Mouse (Mus musculus) megakaryocyte, embryonic 14.5 days (primary cell): ENCODE data around the gene Psph. TPM values are rescaled to one million over a fixed set of nuclear protein-coding genes. Genes with fewer than 3 reads are reported as not detected.
"Not testable (repeated sequence)": the region's sequence is repeated elsewhere in the genome, so short reads cannot be mapped to it uniquely, and the experiment has no call there.

ENCODE experiments used
- H3K27me3 ChIP-seq: replicated peaks from 2 replicates; pipeline ENCODE3; 2012; ENCODE audit warnings: inconsistent platforms
- H3K36me3 ChIP-seq: replicated peaks from 2 replicates; pipeline ENCODE3; 2012; ENCODE audit warnings: low read length, inconsistent platforms, mixed read lengths
- H3K4me1 ChIP-seq: 2 replicates; pipeline ENCODE4 v1.6.1; 2012; ENCODE audit warnings: inconsistent platforms
- H3K4me3 ChIP-seq: replicated peaks from 2 replicates; pipeline ENCODE3; 2012; ENCODE audit warnings: moderate library complexity, mild to moderate bottlenecking, inconsistent platforms
- H3K9me3 ChIP-seq: 2 replicates; pipeline ENCODE4 v1.6.1; 2012; ENCODE audit warnings: inconsistent platforms
- FLI1 ChIP-seq: IDR thresholded peaks from 2 replicates; pipeline ENCODE4 v1.6.1; 2012; ENCODE audit warnings: low read length, inconsistent platforms, mixed read lengths
- GATA1 ChIP-seq: IDR thresholded peaks from 3 replicates; pipeline ENCODE4 v1.6.1; 2012; ENCODE audit warnings: mixed read lengths, low read length, inconsistent platforms, borderline replicate concordance
- polyA plus RNA-seq: library from polyadenylated mRNA; stranded (reverse); fragments of >175 nt; gene quantifications from 2 replicates; pipeline ENCODE4 v1.2.3, GENCODE M21; 2012; ENCODE audit warnings: low replicate concordance; ENCODE audit not compliant: insufficient read depth

Gene Psph
- polyA plus RNA-seq, 1 experiment = 22.7 TPM

GRCm38 (mm10) chr5:129778348-129778995 lies 8.8 kb downstream of the Psph start:
- Histone ChIP-seq H3K9me3 (no peaks in the 10 kb centered on the region), H3K27me3 (no peaks in the 10 kb centered on the region), H3K36me3 (peaks cover 20% of the 10 kb centered on the region), H3K4me3 (peak overlapping the region; percentile 94), H3K4me1 (peaks cover 41% of the 10 kb centered on the region)
- no peak for TF ChIP-seq FLI1
- TF ChIP-seq GATA1 = no peak

GRCm38 (mm10) chr5:129774661-129775060 lies 12.6 kb downstream of the Psph start:
- peaks cover 34% of the 10 kb centered on the region for H3K4me1 ChIP-seq
- peaks cover 49% of the 10 kb centered on the region for H3K36me3 ChIP-seq
- no peak overlapping the region for H3K4me3 ChIP-seq
- H3K9me3 ChIP-seq = no peaks in the 10 kb centered on the region
- TF ChIP-seq FLI1 (no peak), GATA1 (no peak)
- H3K27me3 ChIP-seq = no peaks in the 10 kb centered on the region

- H3K36me3 ChIP-seq = peaks cover 59% of the 10 kb centered on the region
- H3K27me3 ChIP-seq, H3K4me3 ChIP-seq, H3K9me3 ChIP-seq: not testable (repeated sequence)
- peaks cover 21% of the 10 kb centered on the region for H3K4me1 ChIP-seq
These were observed 13.9 kb downstream of the Psph start for GRCm38 (mm10) chr5:129773330-129773729.

GRCm38 (mm10) chr5:129772433-129772832 lies 14.8 kb downstream of the Psph start:
- Histone ChIP-seq H3K27me3 (no peaks in the 10 kb centered on the region), H3K4me1 (peaks cover 18% of the 10 kb centered on the region), H3K4me3 (no peak overlapping the region), H3K36me3 (peaks cover 68% of the 10 kb centered on the region), H3K9me3 (no peaks in the 10 kb centered on the region)
- no peak for TF ChIP-seq GATA1
- TF ChIP-seq FLI1 = no peak

- Histone ChIP-seq H3K9me3 (no peaks in the 10 kb centered on the region), H3K4me3 (no peak overlapping the region), H3K4me1 (peaks cover 7% of the 10 kb centered on the region), H3K36me3 (peaks cover 67% of the 10 kb centered on the region), H3K27me3 (no peaks in the 10 kb centered on the region)
- TF ChIP-seq FLI1 (no peak), GATA1 (no peak)
These were observed 16.6 kb downstream of the Psph start for GRCm38 (mm10) chr5:129770443-129771355.

- peaks cover 25% of the 10 kb centered on the region for H3K36me3 ChIP-seq
- H3K9me3 ChIP-seq = no peaks in the 10 kb centered on the region
- H3K27me3 ChIP-seq = no peaks in the 10 kb centered on the region
- H3K4me3 ChIP-seq = no peak overlapping the region
- H3K4me1 ChIP-seq = no peaks in the 10 kb centered on the region
- TF ChIP-seq FLI1 (no peak), GATA1 (no peak)
These were observed 25.2 kb downstream of the Psph start for GRCm38 (mm10) chr5:129761865-129762540.

GRCm38 (mm10) chr5:129759929-129760480 lies 27.2 kb downstream of the Psph start:
- no peaks in the 10 kb centered on the region for H3K27me3 ChIP-seq
- peaks cover 18% of the 10 kb centered on the region for H3K36me3 ChIP-seq
- TF ChIP-seq GATA1 (no peak), FLI1 (no peak)
- no peak overlapping the region for H3K4me3 ChIP-seq
- no peaks in the 10 kb centered on the region for H3K4me1 ChIP-seq
- H3K9me3 ChIP-seq = no peaks in the 10 kb centered on the region

GRCm38 (mm10) chr5:129756886-129757285 lies 30.4 kb downstream of the Psph start:
- TF ChIP-seq GATA1 = no peak
- no peak for TF ChIP-seq FLI1
- H3K36me3 ChIP-seq = peaks cover 20% of the 10 kb centered on the region
- H3K9me3 ChIP-seq = no peaks in the 10 kb centered on the region
- H3K27me3 ChIP-seq = no peaks in the 10 kb centered on the region
- H3K4me3 ChIP-seq = no peak overlapping the region
- no peaks in the 10 kb centered on the region for H3K4me1 ChIP-seq

- Histone ChIP-seq H3K4me1 (no peaks in the 10 kb centered on the region), H3K36me3 (peaks cover 61% of the 10 kb centered on the region), H3K27me3 (no peaks in the 10 kb centered on the region), H3K9me3 (no peaks in the 10 kb centered on the region), H3K4me3 (no peak overlapping the region)
- TF ChIP-seq FLI1 (no peak), GATA1 (no peak)
These were observed 43.2 kb downstream of the Psph start for GRCm38 (mm10) chr5:129744050-129744449.
